Mouse (Mus musculus) E14TG2a.4 (cell line): Measurements from ENCODE around the gene Gm10153.
"Not testable (repeated sequence)": the region's sequence is repeated elsewhere in the genome, so short reads cannot be mapped to it uniquely, and the experiment has no call there.

Experiments used
- CTCF ChIP-seq: conservative IDR thresholded peaks from 2 replicates; pipeline ENCODE4 v1.5.1; 2014; ENCODE audit warnings: low read length
- NANOG ChIP-seq: IDR thresholded peaks from 2 replicates; pipeline ENCODE4 v1.6.1; 2014; ENCODE audit warnings: borderline replicate concordance, low read length, mixed read lengths
- POU5F1 ChIP-seq: IDR thresholded peaks from 2 replicates; pipeline ENCODE4 v1.6.1; 2014; ENCODE audit warnings: low read length, borderline replicate concordance

- TF ChIP-seq CTCF, NANOG, POU5F1: not testable (repeated sequence)
Observed at GRCm38 (mm10) chr7:142165639-142166038, 24.6 kb downstream of the Gm10153 start, which contains the start of gene Gm4553.
